Mouse (Mus musculus) lung, embryonic 14.5 days (tissue): ENCODE data around the gene 9230112D13Rik. TPM values are rescaled to one million over a fixed set of nuclear protein-coding genes. Genes with fewer than 3 reads are reported as not detected.

ENCODE experiments used
- ATAC-seq: fragments of 200-750 bp; cut with Nextera tagmentation; 2 replicates; pipeline ENCODE4 v1.8.0; 2017; ENCODE audit warnings: mild to moderate bottlenecking, moderate TSS enrichment, moderate library complexity; ENCODE audit not compliant: insufficient read depth
- DNase-seq: peaks from one replicate; pipeline ENCODE4 v3.0.0-alpha.2; 2015
- H3K27ac ChIP-seq: fragments of 300-500 bp; sonication (generic); 2 replicates; pipeline ENCODE4 v1.5.1; 2014; ENCODE audit warnings: low read depth, mild to moderate bottlenecking, moderate library complexity
- H3K27me3 ChIP-seq: fragments of 300-500 bp; sonication (generic); 2 replicates; pipeline ENCODE4 v1.6.1; 2014; ENCODE audit warnings: low read length, control low read depth; ENCODE audit not compliant: insufficient read depth
- H3K36me3 ChIP-seq: fragments of 300-500 bp; sonication (generic); 2 replicates; pipeline ENCODE4 v1.6.1; 2014; ENCODE audit warnings: control low read depth; ENCODE audit not compliant: insufficient read depth
- H3K4me1 ChIP-seq: fragments of 300-500 bp; sonication (generic); 2 replicates; pipeline ENCODE4 v1.6.1; 2014; ENCODE audit warnings: antibody characterized with exemption, control low read depth; ENCODE audit not compliant: insufficient read depth
- H3K4me2 ChIP-seq: fragments of 300-500 bp; sonication (generic); 2 replicates; pipeline ENCODE4 v1.6.1; 2014; ENCODE audit warnings: mild to moderate bottlenecking
- H3K4me3 ChIP-seq: fragments of 300-500 bp; sonication (generic); 2 replicates; pipeline ENCODE4 v1.5.1; 2014; ENCODE audit warnings: low read depth, low read length
- H3K9ac ChIP-seq: fragments of 300-500 bp; sonication (generic); 2 replicates; pipeline ENCODE4 v1.6.1; 2014
- H3K9me3 ChIP-seq: fragments of 300-500 bp; sonication (generic); 2 replicates; pipeline ENCODE4 v1.6.1; 2016; ENCODE audit warnings: low read depth, low read length, control low read depth
- CTCF ChIP-seq: IDR thresholded peaks from 2 replicates; pipeline ENCODE4 v1.5.1; 2016; ENCODE audit warnings: antibody characterized with exemption, low read depth
- WGBS: fragments of 180-500 bp; shearing (Covaris S2); extraction: QIAGEN DNeasy Blood & Tissue Kit; methylation state at CpG from one replicate; pipeline ENCODE4 v1.1.7; 2014; 5-methylcytosine and 5-hydroxymethylcytosine counted together
- polyA plus RNA-seq: library from polyadenylated mRNA; unstranded; fragments of >200 nt; fragmentation: Nextera tagmentation; extraction: Ambion mirVana; gene quantifications from 2 replicates; pipeline ENCODE4 v1.2.1, GENCODE M21; 2014

The 9230112D13Rik gene
- polyA plus RNA-seq, 1 experiment from 2014 or later = not detected

- Histone ChIP-seq H3K9ac (no peak overlapping the region), H3K4me3 (no peak overlapping the region), H3K4me1 (no peaks in the 10 kb centered on the region), H3K4me2 (no peak overlapping the region), H3K27ac (no peak overlapping the region), H3K36me3 (no peaks in the 10 kb centered on the region), H3K9me3 (no peaks in the 10 kb centered on the region), H3K27me3 (no peaks in the 10 kb centered on the region)
- ATAC-seq (no peak), DNase-seq (no peak)
- WGBS = 87% methylated on average over 7 of the region's 7 CpGs
- TF ChIP-seq CTCF = no peak
Measured at GRCm38 (mm10) chr14:34566530-34566929, 43.9 kb upstream of the 9230112D13Rik start.

- peak overlapping the region; percentile 26; the same call in 1 of the 2 replicates for H3K4me2 ChIP-seq
- 52% methylated on average over 17 of the region's 17 CpGs for WGBS
- ATAC-seq (peak; percentile 87), DNase-seq (peak; percentile 89)
- H3K27ac ChIP-seq = no peak overlapping the region
- H3K4me1 ChIP-seq = no peaks in the 10 kb centered on the region
- H3K27me3 ChIP-seq = no peaks in the 10 kb centered on the region
- H3K4me3 ChIP-seq = no peak overlapping the region
- TF ChIP-seq CTCF = no peak
- no peaks in the 10 kb centered on the region for H3K9me3 ChIP-seq
- no peak overlapping the region for H3K9ac ChIP-seq
- no peaks in the 10 kb centered on the region for H3K36me3 ChIP-seq
Measured at GRCm38 (mm10) chr14:34565711-34566110, 43.1 kb upstream of the 9230112D13Rik start.

GRCm38 (mm10) chr14:34564646-34565045 lies 42.0 kb upstream of the 9230112D13Rik start:
- WGBS = 57% methylated on average over 5 of the region's 5 CpGs
- Histone ChIP-seq H3K4me3 (no peak overlapping the region), H3K4me1 (no peaks in the 10 kb centered on the region), H3K36me3 (no peaks in the 10 kb centered on the region), H3K9ac (no peak overlapping the region), H3K4me2 (no peak overlapping the region), H3K27ac (no peak overlapping the region), H3K9me3 (no peaks in the 10 kb centered on the region), H3K27me3 (no peaks in the 10 kb centered on the region)
- no peak for ATAC-seq
- no peak for TF ChIP-seq CTCF
- no peak for DNase-seq

GRCm38 (mm10) chr14:34562393-34562792 lies 39.8 kb upstream of the 9230112D13Rik start:
- no peak for DNase-seq
- peak; percentile 27 for TF ChIP-seq CTCF
- WGBS = 7% methylated on average over 2 of the region's 2 CpGs

GRCm38 (mm10) chr14:34561647-34562046 lies 39.0 kb upstream of the 9230112D13Rik start:
- TF ChIP-seq CTCF = no peak
- Histone ChIP-seq H3K9ac (no peak overlapping the region), H3K4me1 (no peaks in the 10 kb centered on the region), H3K9me3 (no peaks in the 10 kb centered on the region), H3K4me3 (no peak overlapping the region), H3K4me2 (no peak overlapping the region), H3K27me3 (no peaks in the 10 kb centered on the region), H3K36me3 (no peaks in the 10 kb centered on the region), H3K27ac (no peak overlapping the region)
- DNase-seq (no peak), ATAC-seq (no peak)
- WGBS = 79% methylated on average over 8 of the region's 8 CpGs

More at GRCm38 (mm10) chr14:34562393-34562792, 39.8 kb upstream of the 9230112D13Rik start:
- Histone ChIP-seq H3K4me3 (no peak overlapping the region), H3K27ac (no peak overlapping the region), H3K36me3 (no peaks in the 10 kb centered on the region), H3K27me3 (no peaks in the 10 kb centered on the region), H3K9ac (no peak overlapping the region), H3K4me2 (no peak overlapping the region), H3K4me1 (no peaks in the 10 kb centered on the region), H3K9me3 (no peaks in the 10 kb centered on the region)
- ATAC-seq = no peak

- Histone ChIP-seq H3K27me3 (no peaks in the 10 kb centered on the region), H3K9ac (no peak overlapping the region), H3K4me1 (no peaks in the 10 kb centered on the region), H3K4me2 (no peak overlapping the region), H3K9me3 (no peaks in the 10 kb centered on the region), H3K4me3 (no peak overlapping the region), H3K36me3 (no peaks in the 10 kb centered on the region), H3K27ac (no peak overlapping the region)
- 84% methylated on average over 9 of the region's 9 CpGs for WGBS
- TF ChIP-seq CTCF = no peak
- no peak for ATAC-seq
- no peak for DNase-seq
Measured at GRCm38 (mm10) chr14:34558947-34559346, 36.3 kb upstream of the 9230112D13Rik start.

- ATAC-seq = no peak
Measured at GRCm38 (mm10) chr14:34555211-34555610, 32.6 kb upstream of the 9230112D13Rik start.

GRCm38 (mm10) chr14:34554047-34554446 lies 31.4 kb upstream of the 9230112D13Rik start:
- Histone ChIP-seq H3K9ac (no peak overlapping the region), H3K4me2 (no peak overlapping the region), H3K27me3 (peaks cover 3% of the 10 kb centered on the region; the same call in 1 of the 2 replicates), H3K4me1 (no peaks in the 10 kb centered on the region), H3K27ac (no peak overlapping the region), H3K4me3 (no peak overlapping the region), H3K36me3 (no peaks in the 10 kb centered on the region), H3K9me3 (no peaks in the 10 kb centered on the region)
- WGBS = 48% methylated on average over 3 of the region's 3 CpGs
- no peak for TF ChIP-seq CTCF
- no peak for DNase-seq
- no peak for ATAC-seq

More at GRCm38 (mm10) chr14:34555211-34555610, 32.6 kb upstream of the 9230112D13Rik start:
- TF ChIP-seq CTCF = no peak
- H3K9me3 ChIP-seq = no peaks in the 10 kb centered on the region
- H3K4me3 ChIP-seq = no peak overlapping the region
- no peak overlapping the region for H3K27ac ChIP-seq
- no peaks in the 10 kb centered on the region for H3K36me3 ChIP-seq
- WGBS = 68% methylated on average over 13 of the region's 13 CpGs
- H3K27me3 ChIP-seq = peaks cover 3% of the 10 kb centered on the region; the same call in 1 of the 2 replicates
- no peaks in the 10 kb centered on the region for H3K4me1 ChIP-seq
- DNase-seq = no peak
- H3K4me2 ChIP-seq = no peak overlapping the region
- H3K9ac ChIP-seq = no peak overlapping the region
